Mouse (Mus musculus) gastrocnemius, postnatal 14 days (tissue): ENCODE measurements around the gene Cd151. TPM values are rescaled to one million over a fixed set of nuclear protein-coding genes. Genes with fewer than 3 reads are reported as not detected.

Source experiments
- DNase-seq: peaks from one replicate; pipeline ENCODE4 v3.0.0; 2021; ENCODE audit warnings: mixed read lengths
- intact Hi-C: fragments of 180-260 bp; cut with DNase I; formaldehyde crosslinking; loops from one replicate; pipeline ENCODE4 v1.15.1; 2025; ENCODE audit warnings: low total_unique reads
- long read RNA-seq, 2 experiments: library from polyadenylated mRNA; stranded (forward); transcript quantifications; one replicate each; pipeline ENCODE4 v2.0.0; 2021
- total RNA-seq, 2 experiments: library from RNA; stranded (reverse); gene quantifications; 2 replicates each; pipeline ENCODE4 v1.2.3; 2021

Cd151 gene
- total RNA-seq, result 10 to 100 TPM; 79.8 to 82.0 TPM
- long read RNA-seq, experiment 1, transcript Cd151-201 (7 exons, 1,619 nt), result minor isoform, 12 of 61 reads
- long read RNA-seq, experiment 1, transcript Cd151-202 (8 exons, 1,865 nt), result minor isoform, 11 of 61 reads
- long read RNA-seq, experiment 1, transcript Cd151-203 (8 exons, 1,708 nt), result major isoform, 24 of 61 reads
- long read RNA-seq, experiment 1, partial matches to known transcripts, result 12 of 61 reads
- long read RNA-seq, experiment 1, other reads (novel, unspliced or antisense), result 2 of 61 reads
- long read RNA-seq, experiment 2, transcript Cd151-203 (8 exons, 1,708 nt), result major isoform, 44 of 84 reads
- long read RNA-seq, experiment 2, transcript Cd151-202 (8 exons, 1,865 nt), result minor isoform, 13 of 84 reads
- long read RNA-seq, experiment 2, transcript Cd151-201 (7 exons, 1,619 nt), result minor isoform, 8 of 84 reads
- long read RNA-seq, experiment 2, partial matches to known transcripts, result 17 of 84 reads
- long read RNA-seq, experiment 2, other reads (novel, unspliced or antisense), result 2 of 84 reads

GRCm38 (mm10) chr7:141467230-141468030 is at the start of gene Cd151:
Gene Cd151, plus strand, starts transcription at chr7:141467392.
- peak; percentile 91 for DNase-seq
- intact Hi-C loops, result no loop called here

DNA sequence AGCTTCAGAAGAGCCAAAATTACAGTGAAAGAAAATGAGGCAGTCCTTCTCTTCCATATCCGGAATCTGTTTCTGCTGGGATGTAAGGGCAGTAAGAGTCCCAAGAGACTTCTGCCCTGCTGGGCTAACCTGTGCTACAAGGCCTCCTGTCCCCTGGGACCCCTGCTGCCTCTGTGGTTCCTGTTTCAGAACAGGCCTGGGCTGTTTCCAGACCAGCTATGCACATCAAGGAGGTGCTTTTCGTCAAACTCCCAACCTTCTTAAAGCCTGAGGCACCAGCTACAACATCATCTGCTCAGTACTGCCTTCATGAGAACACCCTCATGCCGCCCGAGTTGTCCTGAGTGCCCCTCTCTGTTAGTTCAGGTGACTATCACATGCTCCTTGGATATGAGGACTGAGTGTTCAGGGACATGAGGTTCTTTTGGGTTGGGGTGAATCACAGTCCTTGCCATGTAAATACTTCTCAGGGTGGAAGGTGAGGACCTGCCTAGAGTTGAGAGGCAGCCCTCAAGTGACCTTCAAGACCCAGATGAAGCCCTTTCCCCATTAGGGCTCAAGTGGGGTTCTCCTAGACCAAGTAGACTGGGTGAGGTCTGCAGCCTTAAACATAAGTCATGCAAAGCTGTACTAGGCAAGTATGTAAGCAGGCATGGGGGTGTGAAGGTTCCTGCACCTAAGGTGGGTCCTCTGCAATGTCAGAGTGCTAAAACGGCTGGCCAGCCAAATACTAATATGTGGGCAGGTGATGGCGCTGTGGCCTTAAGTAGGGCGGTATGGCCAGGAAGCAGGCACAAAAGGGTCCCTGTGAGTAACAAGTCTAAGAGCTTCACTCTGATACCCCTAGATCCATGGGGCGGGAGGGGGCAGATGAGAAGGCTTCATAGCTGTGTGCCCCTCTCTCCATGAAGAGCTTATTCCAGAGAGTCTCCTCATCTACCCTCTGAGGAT is 49.2 kb upstream of the Cd151 start:
- DNase-seq, result no peak
- intact Hi-C loops, result no loop called here

DNA sequence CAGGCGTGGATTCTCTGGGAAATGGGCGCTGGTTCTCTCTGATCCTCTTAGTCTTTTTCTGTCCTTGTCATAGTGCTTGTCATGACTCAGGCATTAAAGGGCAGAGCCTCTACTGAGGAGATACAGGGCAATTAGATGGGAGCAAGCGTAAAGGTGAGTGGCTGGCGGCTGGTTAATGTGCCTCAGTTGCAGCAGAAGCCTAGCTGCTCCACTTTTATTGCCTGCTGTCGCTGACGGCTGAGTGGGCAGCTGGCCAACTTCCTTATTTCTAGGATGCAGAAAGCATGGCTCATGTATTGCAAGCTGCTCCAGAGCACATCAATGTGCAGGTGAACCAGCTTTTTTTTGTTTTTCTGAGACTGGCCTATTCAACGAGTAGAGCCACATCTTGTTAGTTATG is 48.2 kb upstream of the Cd151 start:
- DNase-seq, result no peak

DNA sequence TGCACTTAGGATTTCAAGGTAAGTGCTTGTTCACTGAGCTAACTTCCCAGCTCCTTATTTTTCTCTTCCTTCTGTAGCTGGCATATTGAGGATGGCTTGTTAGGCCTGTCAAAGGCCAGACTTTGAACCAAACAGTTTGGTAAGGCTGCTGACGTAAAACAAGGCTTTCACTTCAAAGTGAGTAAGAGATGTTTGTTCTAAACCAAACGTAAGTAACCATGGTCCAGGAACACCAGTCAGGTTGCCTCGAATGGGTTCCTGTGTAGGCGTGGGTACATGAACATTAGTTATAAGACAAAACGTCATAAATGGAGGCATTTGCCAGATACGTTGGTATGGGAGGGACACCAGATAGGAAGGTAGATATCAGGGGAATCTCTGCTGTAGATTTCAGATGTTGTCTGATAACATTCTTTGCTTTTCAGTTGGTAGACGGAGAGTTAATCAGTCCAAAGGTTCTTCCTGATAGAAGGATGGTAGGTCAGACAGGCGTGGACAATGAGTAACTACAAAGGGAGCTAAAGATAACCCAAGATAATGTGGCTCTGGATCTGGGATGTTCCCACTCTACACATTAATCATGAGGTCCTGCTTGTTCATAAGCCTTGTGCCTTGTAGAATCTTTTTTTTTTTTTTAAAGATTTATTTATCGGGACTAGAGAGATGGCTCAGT is 47.0 kb upstream of the Cd151 start:
- DNase-seq, result no peak
- intact Hi-C loops, result no loop called here

More for the DNA sequence above, 48.2 kb upstream of the Cd151 start:
- intact Hi-C loops, result no loop called here

- DNase-seq, result no peak
- intact Hi-C loops, result no loop called here
Measured at GRCm38 (mm10) chr7:141423811-141424210, 43.4 kb upstream of the Cd151 start.

DNA sequence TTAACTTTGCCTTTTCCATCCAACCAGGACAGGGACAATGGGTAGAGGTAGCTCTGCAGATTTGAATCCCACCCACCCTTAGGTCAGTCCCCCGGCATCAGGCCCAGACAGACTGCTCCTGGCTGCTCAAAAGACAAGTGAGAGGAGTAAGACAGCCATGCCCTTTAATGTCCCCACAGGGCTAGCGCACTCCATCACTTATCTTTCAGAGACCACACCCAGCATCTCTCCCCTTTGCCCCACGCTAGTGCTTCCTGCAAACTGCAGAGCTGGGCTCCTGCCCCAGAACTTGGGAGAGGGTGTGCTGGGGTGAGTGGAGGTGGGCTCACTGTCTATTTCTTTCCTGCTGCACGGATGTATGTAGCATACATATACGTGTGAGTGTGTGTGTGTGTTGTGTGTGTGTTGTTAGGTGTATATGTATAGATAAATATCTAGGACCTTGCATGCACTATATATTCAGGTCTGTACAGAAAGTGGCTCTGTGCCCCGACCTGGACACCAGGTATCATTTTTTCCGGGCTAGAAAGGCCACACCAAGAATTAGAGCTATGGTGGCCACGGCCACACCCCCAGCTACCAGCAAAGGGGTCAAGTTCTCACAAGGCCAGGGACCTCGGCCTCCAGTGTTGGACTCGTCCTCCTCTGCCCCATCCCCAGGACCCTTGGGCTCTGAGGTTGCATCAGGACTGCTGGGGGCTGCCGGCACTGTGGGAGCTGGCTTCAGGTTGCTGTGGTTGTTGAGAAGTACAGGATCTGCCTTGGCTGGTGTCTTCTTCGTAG is 40.1 kb upstream of the Cd151 start:
- intact Hi-C loops, result no loop called here
- DNase-seq, result no peak

- intact Hi-C loops, result no loop called here
- no peak for DNase-seq
Measured at GRCm38 (mm10) chr7:141428701-141429100, 38.5 kb upstream of the Cd151 start.

GRCm38 (mm10) chr7:141429310-141429709 is 37.9 kb upstream of the Cd151 start, which contains the start of gene Cend1:
Gene Cend1, minus strand, starts transcription at chr7:141429491.
- intact Hi-C loops, result no loop called here

DNA sequence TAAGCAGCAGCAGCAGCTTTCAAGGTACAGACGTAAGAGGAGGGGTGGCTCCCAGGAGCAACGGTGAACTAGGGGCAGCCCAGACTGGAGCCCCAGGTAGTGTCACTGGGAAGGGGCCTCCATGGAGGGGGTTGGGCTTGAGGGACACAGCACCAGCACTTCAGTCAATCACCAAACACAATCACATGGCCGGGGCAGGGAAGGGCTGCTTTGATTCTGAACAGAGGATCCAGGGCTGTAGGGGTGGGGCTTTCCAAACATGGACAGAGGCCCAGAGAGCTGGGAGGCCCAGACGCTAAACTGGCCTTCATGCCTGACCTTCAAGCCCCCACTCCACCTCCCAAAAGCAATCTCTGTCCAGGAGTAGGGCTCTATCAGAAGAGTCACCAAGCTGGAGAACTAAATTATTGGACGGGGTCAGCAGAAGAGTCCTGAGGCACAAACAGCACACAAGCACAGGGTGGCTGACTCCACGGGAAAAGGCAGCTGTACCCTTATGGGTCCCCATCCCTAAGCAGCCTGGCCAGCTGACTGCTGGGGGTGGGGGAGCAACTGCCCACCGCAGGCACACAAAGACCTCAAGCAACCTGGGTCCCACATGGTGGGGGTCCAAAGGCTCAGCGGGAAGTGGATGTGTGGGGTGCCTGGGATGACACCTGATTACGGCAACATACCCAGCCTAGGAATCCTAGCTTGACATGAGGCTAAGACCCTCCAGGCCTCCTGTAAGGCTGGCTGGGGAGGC is 37.2 kb upstream of the Cd151 start:
- DNase-seq, result no peak
- intact Hi-C loops, result no loop called here

More at GRCm38 (mm10) chr7:141429310-141429709, 37.9 kb upstream of the Cd151 start, which contains the start of gene Cend1:
- DNase-seq, result no peak

GRCm38 (mm10) chr7:141430585-141431240 is 36.5 kb upstream of the Cd151 start:
- DNase-seq, result no peak
- intact Hi-C loops, result no loop called here

GRCm38 (mm10) chr7:141431434-141432185 is 35.6 kb upstream of the Cd151 start:
- intact Hi-C loops, result no loop called here
- peak; percentile 10 for DNase-seq

DNA sequence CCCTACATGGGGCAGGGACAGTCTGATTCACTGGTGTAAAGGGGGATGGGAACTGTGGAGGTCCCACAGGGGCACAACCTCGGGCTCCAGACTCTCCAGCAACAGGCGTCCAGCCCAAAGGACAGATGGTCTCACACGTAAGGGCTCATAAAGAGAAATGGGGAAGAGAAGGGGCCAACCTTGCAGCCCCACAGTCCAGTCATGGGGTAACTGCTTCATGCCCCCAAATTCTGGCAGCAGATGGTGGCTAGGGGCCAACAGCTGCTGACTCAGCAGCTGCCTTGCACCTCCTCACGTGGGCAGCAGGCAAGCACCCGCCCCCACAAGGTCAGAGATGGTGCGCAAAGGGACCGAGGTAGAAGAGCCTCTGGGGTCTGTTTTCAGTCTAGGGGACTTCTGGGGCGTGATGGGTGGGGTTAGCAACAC is 35.0 kb upstream of the Cd151 start:
- peak; percentile 28 for DNase-seq
- intact Hi-C loops, result no loop called here

- peak; percentile 63 for DNase-seq
- intact Hi-C loops, result no loop called here
Measured at GRCm38 (mm10) chr7:141432741-141433516, 34.3 kb upstream of the Cd151 start.

- intact Hi-C loops, result no loop called here
Measured at GRCm38 (mm10) chr7:141433517-141434400, 33.4 kb upstream of the Cd151 start.

More at GRCm38 (mm10) chr7:141433517-141434400, 33.4 kb upstream of the Cd151 start:
- DNase-seq, result peak; percentile 7
